Mouse (Mus musculus) embryonic facial prominence, embryonic 11.5 days (tissue): Measurements from ENCODE around the gene Hoxd12. TPM values are rescaled to one million over a fixed set of nuclear protein-coding genes. Genes with fewer than 3 reads are reported as not detected.

Source experiments
- ATAC-seq: fragments of 200-750 bp; cut with Nextera tagmentation; replicated peaks from 2 replicates; pipeline ENCODE4 v1.8.0; 2017; ENCODE audit warnings: low read depth; ENCODE audit not compliant: insufficient number of reproducible peaks, low FRiP score, low TSS enrichment
- DNase-seq: peaks from one replicate; pipeline ENCODE4 v3.0.0-alpha.2; 2015; ENCODE audit warnings: low spot score
- H3K27ac ChIP-seq: fragments of 300-500 bp; sonication (generic); replicated peaks from 2 replicates; pipeline ENCODE4 v1.5.1; 2014; ENCODE audit warnings: mild to moderate bottlenecking, low read depth, low read length, control low read depth
- H3K27me3 ChIP-seq: fragments of 300-500 bp; sonication (generic); 2 replicates; pipeline ENCODE4 v1.6.1; 2014; ENCODE audit warnings: mild to moderate bottlenecking, low read length, moderate library complexity, mixed read lengths; ENCODE audit not compliant: control insufficient read depth, insufficient read depth
- H3K36me3 ChIP-seq: fragments of 300-500 bp; sonication (generic); replicated peaks from 2 replicates; pipeline ENCODE4 v1.6.1; 2014; ENCODE audit warnings: low read depth, mild to moderate bottlenecking, low read length, moderate library complexity, mixed read lengths; ENCODE audit not compliant: control insufficient read depth, insufficient read depth
- H3K4me1 ChIP-seq: fragments of 300-500 bp; sonication (generic); 2 replicates; pipeline ENCODE4 v1.6.1; 2014; ENCODE audit warnings: low read length, mixed read lengths; ENCODE audit not compliant: control insufficient read depth, insufficient read depth
- H3K4me2 ChIP-seq: fragments of 300-500 bp; sonication (generic); 2 replicates; pipeline ENCODE4 v1.6.1; 2014; ENCODE audit warnings: low read depth, mild to moderate bottlenecking, control low read depth, low read length, moderate library complexity
- H3K4me3 ChIP-seq: fragments of 300-500 bp; sonication (generic); 2 replicates; pipeline ENCODE4 v1.5.1; 2014; ENCODE audit warnings: low read depth, low read length, control low read depth
- H3K9ac ChIP-seq: fragments of 300-500 bp; sonication (generic); replicated peaks from 2 replicates; pipeline ENCODE4 v1.6.1; 2014; ENCODE audit warnings: mild to moderate bottlenecking, control low read depth, low read length
- H3K9me3 ChIP-seq: fragments of 300-500 bp; sonication (generic); replicated peaks from 2 replicates; pipeline ENCODE4 v1.6.1; 2016; ENCODE audit warnings: mild to moderate bottlenecking, low read length, inconsistent platforms, mixed read lengths; ENCODE audit not compliant: control insufficient read depth
- WGBS: fragments of 180-500 bp; shearing (Covaris S2); extraction: QIAGEN DNeasy Blood & Tissue Kit; methylation state at CpG from one replicate; pipeline ENCODE4 v1.1.7; 2014; 5-methylcytosine and 5-hydroxymethylcytosine counted together
- polyA plus RNA-seq: library from polyadenylated mRNA; unstranded; fragments of >200 nt; fragmentation: Nextera tagmentation; extraction: Ambion mirVana; gene quantifications from 2 replicates; pipeline ENCODE4 v1.2.1, GENCODE M21; 2014

Hoxd12 gene
- polyA plus RNA-seq, 1 experiment from 2014 or later: not detected

GRCm38 (mm10) chr2:74709465-74710419 lies 34.9 kb downstream of the Hoxd12 start:
- no peaks in the 10 kb centered on the region for H3K9me3 ChIP-seq
- H3K27ac ChIP-seq: no peak overlapping the region
- WGBS: 5% methylated on average over 5 of the region's 5 CpGs
- peaks cover 13% of the 10 kb centered on the region for H3K4me1 ChIP-seq
- no peak for DNase-seq
- no peak overlapping the region for H3K4me3 ChIP-seq
- H3K27me3 ChIP-seq: peaks cover 89% of the 10 kb centered on the region
- H3K36me3 ChIP-seq: no peaks in the 10 kb centered on the region
- no peak overlapping the region for H3K4me2 ChIP-seq
- no peak overlapping the region for H3K9ac ChIP-seq
- ATAC-seq: no peak

GRCm38 (mm10) chr2:74710929-74711543 lies 36.2 kb downstream of the Hoxd12 start:
- Histone ChIP-seq H3K4me3 (no peak overlapping the region), H3K9ac (no peak overlapping the region), H3K4me1 (0 out of 2 replicates have a peak, but pooled peaks cover 2% of the 10 kb centered on the region), H3K27ac (no peak overlapping the region), H3K4me2 (no peak overlapping the region), H3K36me3 (no peaks in the 10 kb centered on the region), H3K27me3 (peaks cover 84% of the 10 kb centered on the region), H3K9me3 (no peaks in the 10 kb centered on the region)
- under 1% methylated on average over 16 of the region's 16 CpGs for WGBS
- ATAC-seq (no peak), DNase-seq (no peak)

- no peak for DNase-seq
Measured at GRCm38 (mm10) chr2:74711721-74712621, 37.2 kb downstream of the Hoxd12 start, which contains the start of the genes Hoxd3 and Hoxd4. Hoxd3 (plus strand) TSS chr2:74711927. Hoxd4 (plus strand) TSS chr2:74711929.

GRCm38 (mm10) chr2:74713239-74714150 lies 38.7 kb downstream of the Hoxd12 start:
- H3K9ac ChIP-seq: no peak overlapping the region
- DNase-seq (no peak), ATAC-seq (no peak)
- H3K4me1 ChIP-seq: 0 out of 2 replicates have a peak, but pooled peaks cover 2% of the 10 kb centered on the region
- no peak overlapping the region for H3K4me3 ChIP-seq
- peaks cover 79% of the 10 kb centered on the region for H3K27me3 ChIP-seq
- no peak overlapping the region for H3K27ac ChIP-seq
- no peaks in the 10 kb centered on the region for H3K36me3 ChIP-seq
- no peaks in the 10 kb centered on the region for H3K9me3 ChIP-seq
- no peak overlapping the region for H3K4me2 ChIP-seq
- WGBS: 4% methylated on average over 19 of the region's 19 CpGs

More at GRCm38 (mm10) chr2:74711721-74712621, 37.2 kb downstream of the Hoxd12 start, which contains the start of the genes Hoxd3 and Hoxd4:
- Histone ChIP-seq H3K27ac (no peak within 1 kb of the TSS), H3K27me3 (peaks cover 83% of the 10 kb centered on the region), H3K36me3 (no peaks in the 10 kb centered on the region), H3K9ac (no peak within 1 kb of the TSS), H3K4me3 (0 out of 2 replicates have a peak within 1 kb of the TSS, but pooled peaks have one; percentile 11), H3K9me3 (no peaks in the 10 kb centered on the region), H3K4me1 (0 out of 2 replicates have a peak, but pooled peaks cover 2% of the 10 kb centered on the region), H3K4me2 (peak within 1 kb of the TSS; percentile 33)
- WGBS: under 1% methylated on average over 65 of the region's 65 CpGs
- no peak for ATAC-seq

- Histone ChIP-seq H3K9ac (no peak overlapping the region), H3K27ac (no peak overlapping the region), H3K9me3 (no peaks in the 10 kb centered on the region), H3K4me2 (no peak overlapping the region), H3K4me1 (0 out of 2 replicates have a peak, but pooled peaks cover 2% of the 10 kb centered on the region), H3K4me3 (no peak overlapping the region), H3K36me3 (no peaks in the 10 kb centered on the region), H3K27me3 (peaks cover 78% of the 10 kb centered on the region)
- 2% methylated on average over 18 of the region's 18 CpGs for WGBS
- DNase-seq (no peak), ATAC-seq (no peak)
Measured at GRCm38 (mm10) chr2:74714156-74714789, 39.5 kb downstream of the Hoxd12 start.

GRCm38 (mm10) chr2:74714881-74715280 lies 40.1 kb downstream of the Hoxd12 start:
- ATAC-seq (no peak), DNase-seq (no peak)
- Histone ChIP-seq H3K9me3 (no peaks in the 10 kb centered on the region), H3K4me2 (no peak overlapping the region), H3K9ac (no peak overlapping the region), H3K4me3 (no peak overlapping the region), H3K4me1 (0 out of 2 replicates have a peak, but pooled peaks cover 2% of the 10 kb centered on the region), H3K27ac (no peak overlapping the region), H3K27me3 (peaks cover 77% of the 10 kb centered on the region), H3K36me3 (no peaks in the 10 kb centered on the region)
- under 1% methylated on average over 14 of the region's 14 CpGs for WGBS
